Mouse (Mus musculus): ENCODE measurements around the gene Cdc42ep3. TPM values are rescaled to one million over a fixed set of nuclear protein-coding genes. Genes with fewer than 3 reads are reported as not detected.
A peak's percentile ranks its signal among the peaks of the same experiment; 100 is the strongest.

Cdc42ep3 gene
- polyA plus RNA-seq, 1 experiment from 2014 or later, result 36.6 TPM

- Histone ChIP-seq H3K36me3 (no peaks in the 10 kb centered on the region), H3K9ac (replicated peaks) (peak overlapping the region; percentile 90), H3K27me3 (peaks cover 15% of the 10 kb centered on the region), H3K4me2 (replicated peaks) (peak overlapping the region; percentile 86), H3K4me1 (replicated peaks) (peaks cover 27% of the 10 kb centered on the region), H3K9me3 (no peaks in the 10 kb centered on the region), H3K27ac (peak overlapping the region; percentile 92), H3K4me3 (replicated peaks) (peak overlapping the region; percentile 82)
- peak; percentile 40 for ATAC-seq
- WGBS, result 10% methylated on average over 24 of the region's 24 CpGs
These were observed 1.2 kb upstream of the Cdc42ep3 start for GRCm38 (mm10) chr17:79356071-79356601.

DNA sequence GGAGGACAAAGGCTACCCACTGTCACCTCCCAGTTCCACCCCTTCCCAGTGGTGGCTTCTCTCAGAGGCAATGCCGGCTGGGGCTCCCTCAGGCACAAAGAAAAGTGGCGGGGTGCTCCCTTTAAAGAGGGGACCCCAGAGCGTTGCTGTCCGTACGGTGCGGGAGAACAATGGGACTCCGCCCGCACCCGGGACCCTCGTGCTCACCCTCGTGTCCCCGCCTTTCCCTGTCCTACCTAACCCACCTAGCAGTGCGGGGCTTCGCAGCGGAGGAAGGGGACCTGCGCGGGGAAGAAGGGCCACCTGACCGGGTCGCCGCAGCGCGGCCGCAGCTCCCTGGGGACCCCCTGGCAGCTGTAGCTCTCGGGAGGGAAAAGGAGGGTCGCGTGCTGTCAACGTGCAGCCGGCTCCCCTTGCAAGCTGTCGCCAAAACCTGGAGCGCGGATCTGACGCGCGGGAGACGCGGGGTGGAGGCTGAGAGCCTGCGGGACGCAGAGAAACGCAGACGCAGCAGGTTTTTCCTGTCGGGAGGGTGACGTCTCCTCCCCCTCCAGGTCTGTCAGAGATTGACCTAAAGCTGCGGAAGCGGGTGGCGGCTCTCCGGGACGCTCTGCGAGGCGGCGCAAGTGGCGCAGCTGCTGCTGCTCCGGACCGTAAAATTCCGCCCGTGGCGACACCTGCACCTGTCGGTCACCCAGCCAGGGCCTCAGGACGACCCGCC lies 540 bp upstream of the Cdc42ep3 start:
- H3K4me1 ChIP-seq (replicated peaks), result peaks cover 30% of the 10 kb centered on the region
- no peaks in the 10 kb centered on the region for H3K36me3 ChIP-seq
- H3K9me3 ChIP-seq, result no peaks in the 10 kb centered on the region
- WGBS, result under 1% methylated on average over 54 of the region's 59 CpGs
- peak; percentile 80 for ATAC-seq
- peak overlapping the region; percentile 82 for H3K4me3 ChIP-seq (replicated peaks)
- H3K4me2 ChIP-seq (replicated peaks), result peak overlapping the region; percentile 86
- H3K27ac ChIP-seq, result peak overlapping the region; percentile 92
- peak overlapping the region; percentile 90 for H3K9ac ChIP-seq (replicated peaks)
- peaks cover 15% of the 10 kb centered on the region for H3K27me3 ChIP-seq

DNA sequence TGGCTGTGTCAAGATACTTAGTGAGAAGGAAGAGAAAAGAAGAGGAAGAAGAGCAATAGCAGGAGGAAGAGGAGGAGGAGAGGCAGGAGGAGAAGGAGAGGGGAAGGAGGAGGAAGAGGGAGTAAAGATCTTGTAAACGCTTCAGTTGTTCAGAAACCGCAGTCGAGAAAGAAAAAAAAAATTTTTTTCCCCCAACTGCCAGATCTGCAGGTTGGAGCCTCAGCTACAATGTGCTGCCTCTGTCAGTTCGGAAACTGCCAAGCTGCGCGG lies 782 bp downstream of the Cdc42ep3 start:
- peak overlapping the region; percentile 92 for H3K27ac ChIP-seq
- no peak for ATAC-seq
- peak overlapping the region; percentile 86 for H3K4me2 ChIP-seq (replicated peaks)
- peaks cover 15% of the 10 kb centered on the region for H3K27me3 ChIP-seq
- peaks cover 30% of the 10 kb centered on the region for H3K4me1 ChIP-seq (replicated peaks)
- peak overlapping the region; percentile 82 for H3K4me3 ChIP-seq (replicated peaks)
- no peaks in the 10 kb centered on the region for H3K9me3 ChIP-seq
- peak overlapping the region; percentile 90 for H3K9ac ChIP-seq (replicated peaks)
- under 1% methylated on average over 6 of the region's 6 CpGs for WGBS
- H3K36me3 ChIP-seq, result no peaks in the 10 kb centered on the region

- H3K27ac ChIP-seq, result peak overlapping the region; percentile 92
These were observed 1.3 kb downstream of the Cdc42ep3 start for GRCm38 (mm10) chr17:79353446-79354173.

DNA sequence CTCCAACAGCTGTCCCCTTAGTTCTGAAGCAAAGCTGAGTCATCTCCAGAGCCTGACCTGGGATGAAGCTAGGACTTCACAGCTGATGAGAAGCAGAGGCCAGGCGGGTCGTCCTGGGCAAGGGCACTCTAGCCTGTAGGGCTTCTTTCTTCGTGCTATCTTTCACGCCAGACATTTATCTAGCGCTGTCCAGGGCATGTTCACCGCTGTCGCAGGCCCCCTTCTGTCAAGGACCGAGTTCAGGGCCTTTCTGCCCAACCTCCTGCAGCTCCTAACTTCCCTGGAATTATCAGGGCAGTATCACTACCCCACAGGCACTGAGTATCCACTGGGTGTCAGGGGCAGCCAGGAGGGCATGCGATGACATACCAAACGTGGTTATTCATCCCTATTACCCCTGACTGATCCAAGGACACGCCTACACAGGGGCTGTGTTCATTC lies 4.1 kb downstream of the Cdc42ep3 start:
- Histone ChIP-seq H3K27me3 (peaks cover 6% of the 10 kb centered on the region; the same call in 1 of the 2 replicates), H3K4me1 (replicated peaks) (peaks cover 25% of the 10 kb centered on the region), H3K27ac (no peak overlapping the region), H3K4me3 (replicated peaks) (no peak overlapping the region), H3K36me3 (no peaks in the 10 kb centered on the region), H3K9me3 (no peaks in the 10 kb centered on the region), H3K9ac (replicated peaks) (no peak overlapping the region), H3K4me2 (replicated peaks) (no peak overlapping the region)
- ATAC-seq, result no peak
- 87% methylated on average over 11 of the region's 11 CpGs for WGBS

More at GRCm38 (mm10) chr17:79353446-79354173, 1.3 kb downstream of the Cdc42ep3 start:
- H3K4me3 ChIP-seq (replicated peaks), result peak overlapping the region; percentile 82
- WGBS, result 4% methylated on average over 16 of the region's 16 CpGs
- H3K4me1 ChIP-seq (replicated peaks), result peaks cover 30% of the 10 kb centered on the region
- H3K9me3 ChIP-seq, result no peaks in the 10 kb centered on the region
- H3K4me2 ChIP-seq (replicated peaks), result peak overlapping the region; percentile 86
- peaks cover 15% of the 10 kb centered on the region for H3K27me3 ChIP-seq
- ATAC-seq, result no peak
- H3K36me3 ChIP-seq, result no peaks in the 10 kb centered on the region
- H3K9ac ChIP-seq (replicated peaks), result peak overlapping the region; percentile 90

GRCm38 (mm10) chr17:79349371-79349770 lies 5.5 kb downstream of the Cdc42ep3 start:
- Histone ChIP-seq H3K4me2 (replicated peaks) (no peak overlapping the region), H3K9me3 (no peaks in the 10 kb centered on the region), H3K9ac (replicated peaks) (no peak overlapping the region), H3K4me1 (replicated peaks) (peaks cover 25% of the 10 kb centered on the region), H3K27ac (no peak overlapping the region), H3K4me3 (replicated peaks) (no peak overlapping the region), H3K36me3 (no peaks in the 10 kb centered on the region; the same call in 1 of the 2 replicates), H3K27me3 (peaks cover 6% of the 10 kb centered on the region; the same call in 1 of the 2 replicates)
- ATAC-seq, result no peak
- WGBS, result 79% methylated on average over 4 of the region's 4 CpGs

DNA sequence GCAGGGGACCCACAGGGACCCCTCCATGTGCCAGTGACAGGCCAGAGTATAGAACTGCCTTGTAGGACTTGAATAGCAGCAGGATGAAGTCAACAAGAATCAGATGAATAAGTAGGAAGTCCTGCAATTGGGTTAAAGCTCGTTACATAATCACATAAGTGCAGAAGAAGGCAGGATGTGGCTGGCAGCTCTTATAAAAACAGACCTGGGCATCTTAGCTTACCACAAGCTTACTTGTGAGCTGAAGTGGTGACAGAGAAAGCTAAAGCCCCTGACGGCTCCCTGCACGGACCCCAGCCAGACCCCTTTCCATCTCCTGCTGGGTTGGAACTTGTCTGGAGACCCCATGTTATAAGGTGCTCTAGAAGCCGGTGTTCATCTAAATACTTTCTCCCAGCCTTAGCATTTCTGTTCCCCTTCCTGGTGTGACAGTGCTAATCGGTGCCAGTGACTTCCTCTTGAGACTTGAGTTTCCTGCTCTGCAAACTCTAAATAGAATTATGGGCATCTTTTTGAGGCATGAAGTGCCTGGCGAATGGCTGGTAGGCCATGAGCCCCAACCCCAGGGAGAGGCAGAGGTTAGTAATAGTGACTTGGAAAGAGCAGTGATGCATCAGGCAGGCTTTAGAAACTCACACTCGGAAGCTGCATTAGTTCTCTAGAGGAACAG lies 6.8 kb downstream of the Cdc42ep3 start:
- Histone ChIP-seq H3K27ac (no peak overlapping the region), H3K4me1 (replicated peaks) (peaks cover 23% of the 10 kb centered on the region), H3K36me3 (no peaks in the 10 kb centered on the region; the same call in 1 of the 2 replicates), H3K9me3 (no peaks in the 10 kb centered on the region), H3K27me3 (0 out of 2 replicates have a peak, but pooled peaks cover 1% of the 10 kb centered on the region), H3K9ac (replicated peaks) (no peak overlapping the region), H3K4me3 (replicated peaks) (no peak overlapping the region), H3K4me2 (replicated peaks) (no peak overlapping the region)
- no peak for ATAC-seq
- WGBS, result 90% methylated on average over 7 of the region's 7 CpGs

- Histone ChIP-seq H3K27ac (no peak overlapping the region), H3K9me3 (no peaks in the 10 kb centered on the region), H3K9ac (replicated peaks) (no peak overlapping the region), H3K4me2 (replicated peaks) (no peak overlapping the region), H3K36me3 (no peaks in the 10 kb centered on the region; the same call in 1 of the 2 replicates), H3K27me3 (no peaks in the 10 kb centered on the region), H3K4me1 (replicated peaks) (peaks cover 20% of the 10 kb centered on the region), H3K4me3 (replicated peaks) (no peak overlapping the region)
- 91% methylated on average over 4 of the region's 4 CpGs for WGBS
- no peak for ATAC-seq
These were observed 7.6 kb downstream of the Cdc42ep3 start for GRCm38 (mm10) chr17:79347291-79347690.

- Histone ChIP-seq H3K4me1 (replicated peaks) (peaks cover 7% of the 10 kb centered on the region), H3K9me3 (no peaks in the 10 kb centered on the region), H3K36me3 (no peaks in the 10 kb centered on the region; the same call in 1 of the 2 replicates), H3K4me2 (replicated peaks) (no peak overlapping the region), H3K27ac (no peak overlapping the region), H3K4me3 (replicated peaks) (no peak overlapping the region), H3K27me3 (no peaks in the 10 kb centered on the region), H3K9ac (replicated peaks) (no peak overlapping the region)
- 92% methylated on average over 25 of the region's 25 CpGs for WGBS
- no peak for ATAC-seq
These were observed 9.7 kb downstream of the Cdc42ep3 start for GRCm38 (mm10) chr17:79345001-79345709.

GRCm38 (mm10) chr17:79343334-79343946 lies 11.5 kb downstream of the Cdc42ep3 start:
- no peak for ATAC-seq
- no peak overlapping the region for H3K9ac ChIP-seq (replicated peaks)
- no peaks in the 10 kb centered on the region for H3K9me3 ChIP-seq
- no peaks in the 10 kb centered on the region for H3K27me3 ChIP-seq
- H3K4me2 ChIP-seq (replicated peaks), result no peak overlapping the region
- peaks cover 3% of the 10 kb centered on the region; the same call in 1 of the 2 replicates for H3K36me3 ChIP-seq
- H3K4me3 ChIP-seq (replicated peaks), result no peak overlapping the region
- WGBS, result 63% methylated on average over 5 of the region's 5 CpGs
- H3K4me1 ChIP-seq (replicated peaks), result peaks cover 7% of the 10 kb centered on the region
- no peak overlapping the region for H3K27ac ChIP-seq

Measured in midbrain, embryonic 13.5 days (tissue).